Mouse (Mus musculus) layer of hippocampus, postnatal 14 days (tissue): ENCODE measurements at regions not wholly inside any gene's neighbourhood (a gene's known extent, or its start where the extent isn't known, plus 50 kb on each side); places are given as distances from the start of the nearest gene placed in this dataset.
A peak's percentile ranks its signal among the peaks of the same experiment; 100 is the strongest.

Experiments used
- DNase-seq, 2 experiments: peaks; one replicate each; pipeline ENCODE4 v3.0.0; 2021 to 2022; ENCODE audit warnings: low spot score in 2 of 2, mixed read lengths in 1 of 2

DNA sequence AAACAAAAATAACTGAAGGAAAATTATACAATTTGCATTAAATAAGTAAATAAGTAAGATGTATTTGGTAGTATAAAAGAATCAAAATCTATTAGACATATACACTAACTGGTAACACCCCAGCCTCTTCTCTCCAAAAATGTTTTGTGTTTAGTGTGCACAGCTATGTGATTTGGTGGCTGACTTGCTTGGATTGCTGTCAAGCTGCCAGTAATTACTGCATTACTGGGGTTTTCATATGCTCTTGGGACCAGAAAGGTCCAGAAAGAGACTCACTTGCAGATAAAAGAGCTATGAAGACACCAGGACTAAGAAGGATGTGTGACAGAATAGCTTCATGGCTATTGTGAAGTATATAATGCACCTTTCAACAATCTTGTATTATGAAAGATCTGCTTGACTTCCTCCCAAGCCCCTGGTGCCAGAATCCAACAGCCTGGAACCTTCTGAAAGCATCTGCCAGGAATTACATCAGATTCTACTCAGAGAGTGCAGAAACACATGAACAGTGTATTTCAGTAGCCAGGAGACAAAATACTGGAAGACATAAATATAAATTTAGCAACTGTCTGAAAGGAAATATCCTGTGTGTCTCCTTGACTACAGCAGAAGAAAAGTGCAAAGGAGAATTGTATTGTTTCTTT is 5132.6 kb downstream of the 9330182O14Rik start:
- peak in 1 of 2 experiments; percentile 5 for DNase-seq

DNA sequence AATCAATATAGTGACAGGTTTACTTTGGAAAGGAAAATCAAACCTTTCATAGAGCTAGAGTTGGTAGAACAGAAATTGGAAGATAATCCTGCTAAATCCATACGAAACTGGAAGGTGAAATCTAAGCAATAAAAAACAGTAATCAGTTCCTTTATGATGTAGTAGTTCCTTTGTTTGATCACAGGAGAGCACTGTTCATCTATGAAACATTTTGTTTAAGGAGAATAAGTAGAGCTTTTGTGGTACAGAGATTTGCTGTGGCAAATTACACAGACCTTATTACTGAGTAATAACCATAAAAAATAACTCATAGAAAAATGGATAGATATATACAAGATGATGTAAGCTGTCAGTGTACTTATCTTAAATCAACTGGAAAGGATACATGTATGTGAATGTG is 5139.5 kb downstream of the 9330182O14Rik start:
- DNase-seq: peak in 1 of 2 experiments; percentile 18

- DNase-seq: no peak
These were observed 5187.5 kb downstream of the 9330182O14Rik start for GRCm38 (mm10) chr15:45321628-45322027.

- peak in 1 of 2 experiments; percentile 3 for DNase-seq
These were observed 5216.3 kb downstream of the 9330182O14Rik start for GRCm38 (mm10) chr15:45350496-45350895.
